Comparison of ENCODE assay signal across 8 mouse cellular contexts in genomic region chr17:43076801-43077493, GRCm38 (mm10).
DNase-seq lines count a peak whose midpoint lies in the region; ATAC-seq lines count a peak whose summit lies in the region.

No protein-coding gene starts in this region.

- peak; percentile 26 for DNase-seq in adrenal gland, postnatal 25 days
- DNase-seq in embryo, embryonic 11.5 days (ENCODE audit: low read depth, low spot score) = peak; percentile 62
- DNase-seq in gastrocnemius, postnatal 14 days = peak; percentile 79
- peak; percentile 12 for DNase-seq in hindlimb bud, embryonic 11.5 days (ENCODE audit: extremely low spot score, low read depth, low spot score)
- peak; percentile 62 to 81 for DNase-seq in left cerebral cortex, adult 9 months (ENCODE audit: low spot score in 2 of 2)
- peak; percentile 69 to 89 for DNase-seq in lung, postnatal 4 days
- peak; percentile 74 to 82 for DNase-seq in right cerebral cortex, postnatal 36 days (ENCODE audit: low spot score in 2 of 2)

- ATAC-seq in CD4-positive, CD25-positive, alpha-beta regulatory T cell, adult 4 months = no peak

- intact Hi-C loops in gastrocnemius, postnatal 14 days (cut with DNase I; ENCODE audit: low total_unique reads) = no loop called here

Comparison
In these comparisons a context has a peak if more than half of its experiments do, and no peak if none do; other contexts are left out.
1. DNase-seq: peak in every context shown above with its lines; median percentile 79 in gastrocnemius, postnatal 14 days; 79 in lung, postnatal 4 days; 78 in right cerebral cortex, postnatal 36 days; 72 in left cerebral cortex, adult 9 months; 62 in embryo, embryonic 11.5 days; 26 in adrenal gland, postnatal 25 days; 12 in hindlimb bud, embryonic 11.5 days.